Mouse (Mus musculus) kidney, postnatal 0 days (tissue): ENCODE results near the gene Gzme. TPM values are rescaled to one million over a fixed set of nuclear protein-coding genes. Genes with fewer than 3 reads are reported as not detected.
A peak's percentile ranks its signal among the peaks of the same experiment; 100 is the strongest.
"Not testable (repeated sequence)": the region's sequence is repeated elsewhere in the genome, so short reads cannot be mapped to it uniquely, and the experiment has no call there.

Source experiments
- ATAC-seq: fragments of 200-750 bp; cut with Nextera tagmentation; replicated peaks from 2 replicates; pipeline ENCODE4 v1.8.0; 2017; ENCODE audit warnings: low read depth, moderate number of reproducible peaks, moderate TSS enrichment, moderate library complexity; ENCODE audit not compliant: low FRiP score
- DNase-seq: peaks from one replicate; pipeline ENCODE4 v3.0.0-alpha.2; 2016; ENCODE audit warnings: low spot score
- H3K27ac ChIP-seq: fragments of 300-500 bp; sonication (generic); 2 replicates; pipeline ENCODE4 v1.5.1; 2014; ENCODE audit warnings: mild to moderate bottlenecking
- H3K27me3 ChIP-seq: fragments of 300-500 bp; sonication (generic); 2 replicates; pipeline ENCODE4 v1.6.1; 2014; ENCODE audit warnings: low read length, mixed read lengths; ENCODE audit not compliant: insufficient read depth
- H3K36me3 ChIP-seq: fragments of 300-500 bp; sonication (generic); 2 replicates; pipeline ENCODE4 v1.6.1; 2014; ENCODE audit warnings: low read length, mixed read lengths; ENCODE audit not compliant: insufficient read depth
- H3K4me1 ChIP-seq: fragments of 300-500 bp; sonication (generic); replicated peaks from 2 replicates; pipeline ENCODE4 v1.6.1; 2014; ENCODE audit warnings: antibody characterized with exemption, low read length, mixed read lengths; ENCODE audit not compliant: insufficient read depth
- H3K4me2 ChIP-seq: fragments of 300-500 bp; sonication (generic); 2 replicates; pipeline ENCODE4 v1.6.1; 2014; ENCODE audit warnings: mild to moderate bottlenecking, low read length, moderate library complexity, mixed read lengths
- H3K4me3 ChIP-seq: fragments of 300-500 bp; sonication (generic); replicated peaks from 2 replicates; pipeline ENCODE4 v1.5.1; 2014; ENCODE audit warnings: low read depth, low read length
- H3K9ac ChIP-seq: fragments of 300-500 bp; sonication (generic); 2 replicates; pipeline ENCODE4 v1.6.1; 2014; ENCODE audit warnings: low read depth, low read length
- H3K9me3 ChIP-seq: fragments of 300-500 bp; sonication (generic); replicated peaks from 2 replicates; pipeline ENCODE4 v1.6.1; 2016; ENCODE audit warnings: low read length, inconsistent platforms, mixed read lengths
- CTCF ChIP-seq: IDR thresholded peaks from 2 replicates; pipeline ENCODE4 v1.5.1; 2016; ENCODE audit warnings: antibody characterized with exemption, low read depth, mild to moderate bottlenecking, moderate library complexity
- WGBS: fragments of 180-500 bp; shearing (Covaris S2); extraction: QIAGEN DNeasy Blood & Tissue Kit; methylation state at CpG from one replicate; pipeline ENCODE4 v1.1.7; 2014; 5-methylcytosine and 5-hydroxymethylcytosine counted together
- polyA plus RNA-seq: library from polyadenylated mRNA; unstranded; fragments of >200 nt; fragmentation: Nextera tagmentation; extraction: Ambion mirVana; gene quantifications from 2 replicates; pipeline ENCODE4 v1.2.1, GENCODE M21; 2015

The Gzme gene
- polyA plus RNA-seq, 1 experiment from 2014 or later = not detected

DNA sequence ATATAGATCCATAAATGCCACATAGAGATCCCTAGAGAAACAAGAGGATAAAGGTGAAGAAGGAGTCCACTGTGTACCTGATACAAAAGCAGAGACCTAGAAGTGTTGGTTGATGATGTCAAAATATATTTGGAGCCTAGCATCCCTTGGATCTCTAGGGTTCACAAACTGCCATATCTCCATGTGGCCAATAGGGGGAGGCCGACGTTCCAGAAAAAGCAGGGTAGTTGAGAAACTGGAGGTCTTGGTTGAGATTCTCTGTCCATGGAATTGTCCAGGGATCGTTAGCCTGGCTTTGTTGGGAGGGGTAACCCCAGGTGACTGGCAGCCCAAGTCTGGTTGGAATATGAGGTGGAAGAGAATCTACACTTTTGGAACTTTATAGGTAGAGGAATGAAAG lies 7.9 kb upstream of the Gzme start:
- Histone ChIP-seq H3K9me3 (no peaks in the 10 kb centered on the region), H3K9ac (no peak overlapping the region), H3K4me2 (no peak overlapping the region), H3K4me1 (no peaks in the 10 kb centered on the region), H3K27me3 (no peaks in the 10 kb centered on the region), H3K36me3 (no peaks in the 10 kb centered on the region), H3K27ac (no peak overlapping the region), H3K4me3 (no peak overlapping the region)
- no peak for ATAC-seq
- 48% methylated on average over 3 of the region's 3 CpGs for WGBS
- TF ChIP-seq CTCF = peak; percentile 43; the same call in 1 of the 2 replicates
- DNase-seq = no peak

DNA sequence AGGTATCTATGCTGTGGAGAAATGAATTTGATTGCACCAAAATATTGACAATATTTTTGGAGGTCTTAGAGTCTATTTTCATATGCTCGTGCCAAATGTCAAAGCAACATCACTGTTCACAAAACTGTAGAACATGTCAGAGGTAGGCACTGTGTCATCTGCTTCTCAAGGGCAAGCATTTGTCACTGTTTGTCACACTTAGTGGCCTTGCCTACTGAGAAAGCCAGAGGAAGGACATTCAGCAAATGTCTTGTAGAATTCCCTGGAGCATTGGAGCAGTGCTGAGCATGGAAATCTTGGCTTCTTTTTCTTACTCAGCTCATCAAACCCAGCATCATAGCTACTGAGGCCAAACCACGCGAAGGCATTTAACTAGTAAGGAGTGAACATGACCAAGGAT lies 3.1 kb upstream of the Gzme start:
- Histone ChIP-seq H3K9ac (no peak overlapping the region), H3K27ac (no peak overlapping the region), H3K27me3 (no peaks in the 10 kb centered on the region), H3K4me3 (no peak overlapping the region), H3K4me2 (no peak overlapping the region), H3K36me3 (no peaks in the 10 kb centered on the region), H3K4me1 (no peaks in the 10 kb centered on the region), H3K9me3 (no peaks in the 10 kb centered on the region)
- no peak for ATAC-seq
- WGBS = 78% methylated on average over 3 of the region's 3 CpGs
- TF ChIP-seq CTCF = no peak
- DNase-seq = no peak

DNA sequence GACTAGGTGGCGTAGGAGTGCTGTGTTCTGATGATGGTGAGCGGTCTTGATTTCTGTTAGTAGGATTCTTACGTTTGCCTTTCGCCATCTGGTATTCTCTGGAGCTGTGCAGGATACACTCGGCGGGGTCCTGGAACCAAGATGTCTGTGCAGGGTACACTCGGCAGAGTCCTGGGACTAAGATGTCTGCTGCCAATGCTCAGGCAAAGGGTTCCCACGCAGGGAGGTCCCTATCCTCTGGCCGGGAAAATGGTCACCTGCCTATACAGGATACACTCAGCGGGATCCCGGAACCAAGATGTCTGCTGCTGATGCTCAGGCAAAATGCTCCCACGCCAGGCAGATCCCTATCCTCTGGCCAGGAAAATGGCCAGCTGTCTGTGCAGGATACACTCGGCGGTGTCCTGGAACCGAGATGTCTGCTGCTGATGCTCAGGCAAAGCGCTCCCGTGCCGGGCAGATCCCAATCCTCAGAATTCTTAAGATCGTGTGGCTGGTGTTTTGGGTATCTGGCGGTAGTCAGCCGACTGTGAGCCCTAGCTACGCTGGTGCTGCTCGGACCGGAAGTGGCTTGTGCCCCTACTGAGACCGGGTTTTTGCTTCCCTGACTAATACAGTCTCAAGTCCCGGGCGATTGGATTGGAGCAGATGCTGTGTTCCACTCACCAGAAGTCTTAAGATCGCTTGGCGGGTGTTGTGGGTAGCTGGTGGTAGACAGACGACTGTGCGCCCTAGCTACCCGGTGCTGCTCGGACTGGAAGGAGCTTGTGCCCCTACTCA lies 4.7 kb downstream of the Gzme start:
- H3K4me1 ChIP-seq, H3K27ac ChIP-seq, H3K9ac ChIP-seq, H3K4me3 ChIP-seq, H3K4me2 ChIP-seq, DNase-seq, H3K9me3 ChIP-seq, ATAC-seq, H3K36me3 ChIP-seq, H3K27me3 ChIP-seq: not testable (repeated sequence)
- WGBS = 94% methylated on average over 33 of the region's 33 CpGs

DNA sequence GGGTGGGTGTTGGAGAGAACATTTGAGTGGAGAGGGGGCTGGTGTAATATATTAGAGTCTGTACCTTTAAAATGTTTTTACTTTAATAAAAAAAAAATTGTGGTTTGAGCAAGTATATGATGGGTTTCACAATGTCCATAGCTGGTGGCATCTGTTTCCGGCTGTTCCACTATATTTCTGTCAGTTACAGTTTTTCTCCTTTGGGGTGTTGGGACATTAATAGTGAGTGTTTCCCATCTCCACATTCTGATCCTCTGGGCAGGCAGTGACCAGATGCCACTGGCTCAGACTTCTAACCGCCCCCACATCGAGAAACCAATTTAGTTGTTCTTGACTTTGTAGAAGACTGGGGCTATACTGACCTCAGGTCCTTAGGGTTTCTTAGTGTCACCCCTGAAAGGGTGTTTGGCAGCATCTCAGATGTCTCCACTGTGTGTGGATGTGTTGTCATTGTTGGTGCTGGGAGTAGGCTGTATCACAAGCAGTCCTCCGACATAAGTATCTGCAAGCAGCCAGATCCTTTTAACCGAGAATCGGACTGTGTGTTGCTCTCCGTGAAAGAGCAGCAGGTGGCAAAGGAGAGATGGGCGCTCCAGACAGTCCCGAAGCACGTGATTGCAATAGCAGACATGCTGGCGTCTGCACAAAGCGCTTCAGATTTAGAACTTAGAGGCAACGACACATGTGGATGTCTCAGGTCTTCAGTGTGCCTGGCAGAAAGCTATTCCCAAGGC lies 14.8 kb downstream of the Gzme start:
- 74% methylated on average over 13 of the region's 13 CpGs for WGBS
- H3K36me3 ChIP-seq = no peaks in the 10 kb centered on the region
- no peak overlapping the region for H3K4me3 ChIP-seq
- TF ChIP-seq CTCF = no peak
- no peak overlapping the region for H3K4me2 ChIP-seq
- no peaks in the 10 kb centered on the region for H3K9me3 ChIP-seq
- no peaks in the 10 kb centered on the region for H3K4me1 ChIP-seq
- no peak for DNase-seq
- no peak overlapping the region for H3K27ac ChIP-seq
- H3K27me3 ChIP-seq = no peaks in the 10 kb centered on the region
- no peak for ATAC-seq
- no peak overlapping the region for H3K9ac ChIP-seq

DNA sequence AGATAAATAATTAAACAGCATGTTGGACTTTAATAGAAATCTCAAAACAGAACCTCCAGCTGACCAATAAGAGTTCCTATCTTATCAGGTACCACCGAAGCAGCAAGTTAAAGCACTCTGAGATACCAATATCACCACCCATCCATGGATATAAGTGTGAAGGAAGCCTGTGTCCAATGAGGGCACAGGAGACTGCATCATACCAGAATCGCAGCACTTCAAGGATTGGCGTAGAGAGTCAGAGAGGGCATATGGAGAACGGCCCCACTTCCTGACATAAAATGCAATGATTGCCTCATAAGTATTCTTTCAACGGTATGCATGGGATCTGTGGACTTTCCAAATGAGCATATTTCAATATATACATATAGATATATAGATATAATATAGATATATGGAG lies 15.4 kb downstream of the Gzme start:
- H3K4me3 ChIP-seq = no peak overlapping the region
- 89% methylated on average over 5 of the region's 5 CpGs for WGBS
- H3K27ac ChIP-seq = no peak overlapping the region
- no peaks in the 10 kb centered on the region for H3K4me1 ChIP-seq
- H3K4me2 ChIP-seq = no peak overlapping the region
- no peaks in the 10 kb centered on the region for H3K27me3 ChIP-seq
- TF ChIP-seq CTCF = no peak
- DNase-seq (no peak), ATAC-seq (no peak)
- no peaks in the 10 kb centered on the region for H3K9me3 ChIP-seq
- H3K36me3 ChIP-seq = no peaks in the 10 kb centered on the region
- no peak overlapping the region for H3K9ac ChIP-seq

DNA sequence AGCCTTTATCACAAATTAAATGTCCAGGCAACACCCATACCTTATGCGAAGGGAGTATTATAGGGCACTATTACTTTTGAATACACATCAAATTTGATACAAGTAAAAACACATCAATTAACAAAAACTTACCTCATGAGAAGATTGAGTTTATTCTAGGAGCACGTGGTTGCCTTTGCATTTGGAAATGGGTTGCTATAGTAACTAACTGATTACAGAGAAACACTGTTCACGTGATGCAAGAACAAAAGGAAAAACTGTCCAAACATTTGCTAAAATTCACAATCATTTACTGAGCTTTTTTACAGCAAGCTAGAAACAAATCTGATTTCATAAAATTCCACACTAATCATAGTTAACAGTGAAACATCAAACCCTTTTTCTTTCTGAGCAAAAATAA lies 17.0 kb downstream of the Gzme start:
- Histone ChIP-seq H3K4me2 (no peak overlapping the region), H3K36me3 (no peaks in the 10 kb centered on the region), H3K27ac (no peak overlapping the region), H3K9ac (no peak overlapping the region), H3K27me3 (no peaks in the 10 kb centered on the region), H3K4me3 (no peak overlapping the region), H3K9me3 (no peaks in the 10 kb centered on the region), H3K4me1 (no peaks in the 10 kb centered on the region)
- WGBS = 76% methylated on average over 3 of the region's 3 CpGs
- no peak for DNase-seq
- no peak for TF ChIP-seq CTCF
- ATAC-seq = no peak
